Mouse (Mus musculus): ENCODE measurements around the gene Upk3b.
"Not testable (repeated sequence)": the region's sequence is repeated elsewhere in the genome, so short reads cannot be mapped to it uniquely, and the experiment has no call there.

Upk3b gene

GRCm38 (mm10) chr5:136034868-136035267 is 3.4 kb upstream of the Upk3b start:
- DNase-seq (ENCODE audit: low spot score in 2 of 2): no peak

- no peak for DNase-seq (ENCODE audit: low spot score in 2 of 2)
Observed at GRCm38 (mm10) chr5:136035285-136035684, 3.0 kb upstream of the Upk3b start.

- DNase-seq (ENCODE audit: low spot score in 2 of 2): no peak
Observed at GRCm38 (mm10) chr5:136036667-136037066, 1.6 kb upstream of the Upk3b start.

GRCm38 (mm10) chr5:136040210-136040609 is 1.9 kb downstream of the Upk3b start:
- no peak for DNase-seq (ENCODE audit: low spot score in 2 of 2)

- no peak for DNase-seq (ENCODE audit: low spot score in 2 of 2)
Observed at GRCm38 (mm10) chr5:136041260-136041659, 3.0 kb downstream of the Upk3b start.

- no peak for DNase-seq (ENCODE audit: low spot score in 2 of 2)
Observed at GRCm38 (mm10) chr5:136041666-136042065, 3.4 kb downstream of the Upk3b start.

GRCm38 (mm10) chr5:136044865-136045264 is 6.6 kb downstream of the Upk3b start:
- DNase-seq (ENCODE audit: low spot score in 2 of 2): no peak

GRCm38 (mm10) chr5:136045408-136045807 is 7.1 kb downstream of the Upk3b start:
- DNase-seq (ENCODE audit: low spot score in 2 of 2): no peak

- peak; percentile 76 to 86 for DNase-seq (ENCODE audit: low spot score in 2 of 2)
Observed at GRCm38 (mm10) chr5:136045987-136046386, 7.7 kb downstream of the Upk3b start.

- DNase-seq (ENCODE audit: low spot score in 2 of 2): not testable (repeated sequence)
Observed at GRCm38 (mm10) chr5:136048541-136048940, 10.2 kb downstream of the Upk3b start.

GRCm38 (mm10) chr5:136049926-136050325 is 11.6 kb downstream of the Upk3b start:
- no peak for DNase-seq (ENCODE audit: low spot score in 2 of 2)

GRCm38 (mm10) chr5:136051231-136052085 is 13.2 kb downstream of the Upk3b start:
- DNase-seq (ENCODE audit: low spot score in 2 of 2): peak in 1 of 2 experiments; percentile 33

- no peak for DNase-seq (ENCODE audit: low spot score in 2 of 2)
Observed at GRCm38 (mm10) chr5:136052861-136053655, 14.8 kb downstream of the Upk3b start.

- DNase-seq (ENCODE audit: low spot score in 2 of 2): no peak
Observed at GRCm38 (mm10) chr5:136054301-136055077, 16.2 kb downstream of the Upk3b start, which contains the start of gene Upk3bl. TSS of gene Upk3bl (plus strand) at chr5:136054492.

GRCm38 (mm10) chr5:136056062-136056461 is 17.8 kb downstream of the Upk3b start:
- no peak for DNase-seq (ENCODE audit: low spot score in 2 of 2)

GRCm38 (mm10) chr5:136057085-136057484 is 18.8 kb downstream of the Upk3b start:
- DNase-seq (ENCODE audit: low spot score in 2 of 2): no peak

GRCm38 (mm10) chr5:136061567-136061966 is 23.3 kb downstream of the Upk3b start:
- peak; percentile 63 to 66 for DNase-seq (ENCODE audit: low spot score in 2 of 2)

- no peak for DNase-seq (ENCODE audit: low spot score in 2 of 2)
Observed at GRCm38 (mm10) chr5:136063920-136064319, 25.6 kb downstream of the Upk3b start.

- DNase-seq (ENCODE audit: low spot score in 2 of 2): not testable (repeated sequence)
Observed at GRCm38 (mm10) chr5:136066404-136067148, 28.3 kb downstream of the Upk3b start.

GRCm38 (mm10) chr5:136069411-136069810 is 31.1 kb downstream of the Upk3b start:
- no peak for DNase-seq (ENCODE audit: low spot score in 2 of 2)

- DNase-seq (ENCODE audit: low spot score in 2 of 2): no peak
Observed at GRCm38 (mm10) chr5:136073051-136073450, 34.8 kb downstream of the Upk3b start.
